Mouse (Mus musculus) lung, embryonic 14.5 days (tissue): ENCODE results near the gene Cacnb1. TPM values are rescaled to one million over a fixed set of nuclear protein-coding genes. Genes with fewer than 3 reads are reported as not detected.

ENCODE experiments used
- ATAC-seq: fragments of 200-750 bp; cut with Nextera tagmentation; 2 replicates; pipeline ENCODE4 v1.8.0; 2017; ENCODE audit warnings: mild to moderate bottlenecking, moderate TSS enrichment, moderate library complexity; ENCODE audit not compliant: insufficient read depth
- DNase-seq: peaks from one replicate; pipeline ENCODE4 v3.0.0-alpha.2; 2015
- H3K27ac ChIP-seq: fragments of 300-500 bp; sonication (generic); 2 replicates; pipeline ENCODE4 v1.5.1; 2014; ENCODE audit warnings: low read depth, mild to moderate bottlenecking, moderate library complexity
- H3K27me3 ChIP-seq: fragments of 300-500 bp; sonication (generic); 2 replicates; pipeline ENCODE4 v1.6.1; 2014; ENCODE audit warnings: low read length, control low read depth; ENCODE audit not compliant: insufficient read depth
- H3K36me3 ChIP-seq: fragments of 300-500 bp; sonication (generic); 2 replicates; pipeline ENCODE4 v1.6.1; 2014; ENCODE audit warnings: control low read depth; ENCODE audit not compliant: insufficient read depth
- H3K4me1 ChIP-seq: fragments of 300-500 bp; sonication (generic); 2 replicates; pipeline ENCODE4 v1.6.1; 2014; ENCODE audit warnings: antibody characterized with exemption, control low read depth; ENCODE audit not compliant: insufficient read depth
- H3K4me2 ChIP-seq: fragments of 300-500 bp; sonication (generic); 2 replicates; pipeline ENCODE4 v1.6.1; 2014; ENCODE audit warnings: mild to moderate bottlenecking
- H3K4me3 ChIP-seq: fragments of 300-500 bp; sonication (generic); 2 replicates; pipeline ENCODE4 v1.5.1; 2014; ENCODE audit warnings: low read depth, low read length
- H3K9ac ChIP-seq: fragments of 300-500 bp; sonication (generic); 2 replicates; pipeline ENCODE4 v1.6.1; 2014
- H3K9me3 ChIP-seq: fragments of 300-500 bp; sonication (generic); 2 replicates; pipeline ENCODE4 v1.6.1; 2016; ENCODE audit warnings: low read depth, low read length, control low read depth
- CTCF ChIP-seq: IDR thresholded peaks from 2 replicates; pipeline ENCODE4 v1.5.1; 2016; ENCODE audit warnings: antibody characterized with exemption, low read depth
- WGBS: fragments of 180-500 bp; shearing (Covaris S2); extraction: QIAGEN DNeasy Blood & Tissue Kit; methylation state at CpG from one replicate; pipeline ENCODE4 v1.1.7; 2014; 5-methylcytosine and 5-hydroxymethylcytosine counted together
- polyA plus RNA-seq: library from polyadenylated mRNA; unstranded; fragments of >200 nt; fragmentation: Nextera tagmentation; extraction: Ambion mirVana; gene quantifications from 2 replicates; pipeline ENCODE4 v1.2.1, GENCODE M21; 2014

The Cacnb1 gene
- polyA plus RNA-seq, 1 experiment from 2014 or later, result 5.5 TPM

DNA sequence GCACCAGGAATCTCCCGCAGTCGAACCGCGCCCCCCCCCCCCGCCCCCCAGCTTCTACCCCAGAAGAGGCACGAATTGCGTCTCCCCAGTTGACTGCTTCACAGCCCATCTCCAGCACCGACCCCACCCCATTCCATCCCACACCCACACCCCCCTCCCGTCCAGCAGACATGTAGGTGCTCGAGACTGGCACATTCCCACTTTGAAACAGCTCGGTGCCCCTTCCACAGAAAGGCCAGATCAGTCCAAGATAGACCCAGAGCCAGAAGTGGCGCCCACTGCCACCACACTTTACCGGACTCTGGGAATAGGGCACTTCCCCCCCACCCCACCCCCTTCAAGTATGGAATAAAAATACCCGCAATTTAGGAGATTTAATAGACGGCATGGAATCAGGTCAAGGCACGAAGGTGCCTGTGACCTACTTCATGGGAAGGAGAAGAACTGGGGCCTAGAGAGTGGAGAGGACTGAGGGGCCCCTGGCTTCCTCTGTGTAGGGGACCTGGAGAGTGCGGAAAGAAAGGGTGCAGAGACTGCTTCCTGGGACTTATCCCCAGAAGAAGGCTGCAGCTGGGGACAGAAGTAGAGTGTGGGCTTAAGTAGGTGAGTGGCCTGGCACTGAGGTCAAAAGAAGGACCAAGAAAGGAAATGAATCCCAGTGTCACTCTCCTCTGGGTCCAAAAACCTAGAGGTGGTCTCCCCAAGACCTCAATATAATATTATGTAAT lies 35.9 kb downstream of the Cacnb1 start:
- Histone ChIP-seq H3K4me1 (no peaks in the 10 kb centered on the region), H3K4me3 (peak overlapping the region; percentile 87), H3K27ac (no peak overlapping the region), H3K36me3 (no peaks in the 10 kb centered on the region), H3K27me3 (peaks cover 24% of the 10 kb centered on the region), H3K4me2 (peak overlapping the region; percentile 95), H3K9me3 (no peaks in the 10 kb centered on the region), H3K9ac (peak overlapping the region; percentile 54; the same call in 1 of the 2 replicates)
- ATAC-seq, result no peak
- 25% methylated on average over 14 of the region's 17 CpGs for WGBS
- DNase-seq, result no peak
- TF ChIP-seq CTCF, result no peak

GRCm38 (mm10) chr11:97985727-97986677 lies 36.8 kb downstream of the Cacnb1 start, which contains the start of gene Plxdc1:
TSS of gene Plxdc1 (minus strand) at chr11:97986444.
- peak within 1 kb of the TSS; percentile 95 for H3K4me2 ChIP-seq
- ATAC-seq, result no peak
- H3K27ac ChIP-seq, result no peak within 1 kb of the TSS
- no peak for TF ChIP-seq CTCF
- peak; percentile 43 for DNase-seq
- no peaks in the 10 kb centered on the region for H3K9me3 ChIP-seq
- WGBS, result 2% methylated on average over 74 of the region's 74 CpGs
- peak within 1 kb of the TSS; percentile 54 for H3K9ac ChIP-seq
- peaks cover 24% of the 10 kb centered on the region for H3K27me3 ChIP-seq
- H3K4me3 ChIP-seq, result peak within 1 kb of the TSS; percentile 87
- H3K36me3 ChIP-seq, result no peaks in the 10 kb centered on the region
- no peaks in the 10 kb centered on the region for H3K4me1 ChIP-seq

DNA sequence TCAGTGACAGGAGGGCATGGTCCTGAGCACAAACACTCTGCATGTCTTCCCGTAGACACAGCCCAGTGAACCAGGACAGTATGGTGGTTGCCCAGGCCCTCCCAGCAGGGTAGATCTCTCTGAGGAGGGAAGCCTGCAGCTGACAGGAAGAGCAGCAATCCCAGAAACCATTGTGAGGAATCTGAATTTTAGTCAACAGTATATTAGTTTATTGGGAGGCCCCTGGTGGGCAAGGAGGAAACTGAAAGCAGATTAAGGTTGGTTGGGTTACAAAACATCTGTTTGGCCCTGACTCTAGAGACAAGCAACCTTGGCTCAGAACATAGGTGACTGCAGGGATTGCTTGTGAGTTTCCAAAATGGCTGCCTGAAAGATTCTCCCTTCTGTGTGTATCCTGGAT lies 38.9 kb downstream of the Cacnb1 start:
- no peaks in the 10 kb centered on the region for H3K9me3 ChIP-seq
- no peak overlapping the region for H3K4me2 ChIP-seq
- H3K27ac ChIP-seq, result no peak overlapping the region
- WGBS, result 63% methylated on average over 1 of the region's 1 CpGs
- H3K9ac ChIP-seq, result no peak overlapping the region
- ATAC-seq (no peak), DNase-seq (no peak)
- no peaks in the 10 kb centered on the region for H3K4me1 ChIP-seq
- H3K4me3 ChIP-seq, result no peak overlapping the region
- peak; percentile 12; the same call in 1 of the 2 replicates for TF ChIP-seq CTCF
- peaks cover 24% of the 10 kb centered on the region for H3K27me3 ChIP-seq
- no peaks in the 10 kb centered on the region for H3K36me3 ChIP-seq

DNA sequence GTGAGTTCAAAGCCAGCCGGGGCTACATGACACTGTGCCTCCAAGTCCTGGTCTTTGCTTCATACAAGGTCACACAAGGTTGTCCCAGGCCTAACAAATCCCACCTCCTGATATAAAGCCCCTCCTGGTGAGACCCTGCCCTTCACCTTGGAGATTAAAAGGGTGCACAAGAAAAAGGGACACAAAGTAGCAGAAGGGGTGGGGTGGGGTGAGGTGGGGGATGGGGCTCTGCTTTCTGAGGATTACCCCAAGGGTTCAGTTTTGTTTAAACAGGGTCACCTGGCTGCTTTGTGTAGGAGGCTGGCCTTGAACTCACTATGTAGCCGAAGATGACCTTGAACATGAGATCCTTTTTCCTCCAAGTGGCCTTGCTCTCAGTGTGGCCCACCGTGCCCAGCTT lies 39.3 kb downstream of the Cacnb1 start:
- Histone ChIP-seq H3K27ac (no peak overlapping the region), H3K9me3 (no peaks in the 10 kb centered on the region), H3K9ac (no peak overlapping the region), H3K27me3 (peaks cover 24% of the 10 kb centered on the region), H3K4me3 (no peak overlapping the region), H3K36me3 (no peaks in the 10 kb centered on the region), H3K4me1 (no peaks in the 10 kb centered on the region), H3K4me2 (no peak overlapping the region)
- 72% methylated on average over 3 of the region's 3 CpGs for WGBS
- ATAC-seq, result no peak
- no peak for DNase-seq
- TF ChIP-seq CTCF, result no peak

DNA sequence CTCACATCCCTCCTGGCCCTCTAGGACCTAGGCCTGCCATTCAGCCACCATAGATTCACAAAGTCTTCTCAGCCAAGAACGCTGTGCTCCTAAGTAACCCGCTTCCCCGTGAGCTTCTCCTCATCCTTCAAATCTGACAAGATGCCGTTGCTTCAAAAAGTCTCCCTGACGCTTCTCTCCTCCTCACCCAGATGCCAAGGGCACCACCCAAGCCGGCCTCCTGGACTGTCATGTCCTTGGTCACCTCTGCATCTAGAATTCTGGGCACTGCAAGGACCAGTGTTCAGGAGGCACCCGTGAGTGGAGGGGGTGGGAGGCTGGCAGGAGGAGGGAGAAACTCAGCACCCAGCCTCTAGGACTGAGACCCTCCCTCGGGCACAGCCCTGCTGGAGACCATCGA lies 40.1 kb downstream of the Cacnb1 start:
- Histone ChIP-seq H3K4me3 (no peak overlapping the region), H3K27ac (no peak overlapping the region), H3K36me3 (no peaks in the 10 kb centered on the region), H3K4me1 (no peaks in the 10 kb centered on the region), H3K9ac (no peak overlapping the region), H3K4me2 (no peak overlapping the region), H3K27me3 (peaks cover 24% of the 10 kb centered on the region), H3K9me3 (no peaks in the 10 kb centered on the region)
- ATAC-seq (no peak), DNase-seq (no peak)
- WGBS, result 63% methylated on average over 9 of the region's 9 CpGs
- TF ChIP-seq CTCF, result no peak

DNA sequence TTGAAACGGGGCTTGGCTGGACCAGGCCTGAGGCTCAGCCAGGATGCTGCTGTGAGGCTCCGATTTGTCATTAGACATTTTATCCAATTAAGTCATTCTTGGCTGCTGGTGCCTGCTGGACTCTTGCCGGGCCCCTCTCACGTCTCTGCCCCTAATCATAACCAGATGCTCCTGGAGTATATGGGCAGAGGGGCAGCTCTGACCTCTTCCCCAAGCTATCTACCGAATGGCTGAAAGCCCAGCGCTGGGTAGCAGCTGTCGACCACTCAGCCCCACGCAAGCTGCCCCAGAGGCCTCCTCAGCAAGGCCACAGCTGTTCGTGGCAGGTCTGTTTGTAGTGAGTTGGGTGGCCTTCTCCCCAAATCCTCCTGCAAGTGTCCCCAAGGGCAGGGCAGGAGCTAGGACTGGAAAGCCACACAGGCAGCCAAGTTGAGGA lies 42.3 kb downstream of the Cacnb1 start:
- ATAC-seq, result peak; percentile 81; the same call in 1 of the 2 replicates
- Histone ChIP-seq H3K9ac (no peak overlapping the region), H3K36me3 (no peaks in the 10 kb centered on the region), H3K4me3 (no peak overlapping the region), H3K9me3 (no peaks in the 10 kb centered on the region), H3K27me3 (peaks cover 8% of the 10 kb centered on the region), H3K27ac (peak overlapping the region; percentile 33; the same call in 1 of the 2 replicates), H3K4me1 (no peaks in the 10 kb centered on the region), H3K4me2 (no peak overlapping the region)
- peak; percentile 66 for DNase-seq
- no peak for TF ChIP-seq CTCF
- 36% methylated on average over 9 of the region's 9 CpGs for WGBS
